Mouse (Mus musculus): ENCODE data around the gene Olfr1395. TPM values are rescaled to one million over a fixed set of nuclear protein-coding genes. Genes with fewer than 3 reads are reported as not detected.

The Olfr1395 gene
- not detected for total RNA-seq (2021)
- long read RNA-seq, experiment 1, result 0 reads
- long read RNA-seq, experiment 2, result 0 reads

GRCm38 (mm10) chr11:49141974-49142373, at the start of gene Olfr1395:
Gene Olfr1395, plus strand, starts transcription at chr11:49142274.
- no peak for DNase-seq
- intact Hi-C loops (cut with DNase I), result no loop called here

- DNase-seq, result no peak
- intact Hi-C loops (cut with DNase I), result no loop called here
These were observed 49.3 kb upstream of the Olfr1395 start for GRCm38 (mm10) chr11:49092786-49093185.

GRCm38 (mm10) chr11:49093861-49094660, 48.0 kb upstream of the Olfr1395 start:
- intact Hi-C loops (cut with DNase I), result no loop called here
- no peak for DNase-seq

GRCm38 (mm10) chr11:49095367-49095766, 46.7 kb upstream of the Olfr1395 start:
- intact Hi-C loops (cut with DNase I), result no loop called here
- no peak for DNase-seq

GRCm38 (mm10) chr11:49100409-49100808, 41.7 kb upstream of the Olfr1395 start:
- intact Hi-C loops (cut with DNase I), result loop anchor here (5.0 kb wide), 1 partner anchor 323 kb away; no protein-coding TSS in a partner anchor
- DNase-seq, result no peak

GRCm38 (mm10) chr11:49101500-49101899, 40.6 kb upstream of the Olfr1395 start:
- DNase-seq, result no peak
- intact Hi-C loops (cut with DNase I), result loop anchor here (5.0 kb wide), 1 partner anchor 324 kb away; no protein-coding TSS in a partner anchor

GRCm38 (mm10) chr11:49103047-49103693, 38.9 kb upstream of the Olfr1395 start:
- intact Hi-C loops (cut with DNase I), result loop anchor here (1.0 to 5.0 kb wide), 2 partner anchors 228 to 326 kb away; no protein-coding TSS in a partner anchor

GRCm38 (mm10) chr11:49105752-49106151, 36.3 kb upstream of the Olfr1395 start:
- intact Hi-C loops (cut with DNase I), result no loop called here
- no peak for DNase-seq

More at GRCm38 (mm10) chr11:49103047-49103693, 38.9 kb upstream of the Olfr1395 start:
- peak; percentile 67 to 83 for DNase-seq

- intact Hi-C loops (cut with DNase I), result no loop called here
These were observed 34.2 kb upstream of the Olfr1395 start for GRCm38 (mm10) chr11:49107650-49108537.

GRCm38 (mm10) chr11:49108833-49109232, 33.2 kb upstream of the Olfr1395 start:
- no peak for DNase-seq
- intact Hi-C loops (cut with DNase I), result no loop called here

More at GRCm38 (mm10) chr11:49107650-49108537, 34.2 kb upstream of the Olfr1395 start:
- DNase-seq, result no peak

- DNase-seq, result no peak
- intact Hi-C loops (cut with DNase I), result no loop called here
These were observed 31.1 kb upstream of the Olfr1395 start for GRCm38 (mm10) chr11:49111000-49111399.

- intact Hi-C loops (cut with DNase I), result no loop called here
- DNase-seq, result no peak
These were observed 29.4 kb upstream of the Olfr1395 start for GRCm38 (mm10) chr11:49112624-49113219.

GRCm38 (mm10) chr11:49114158-49114557, 27.9 kb upstream of the Olfr1395 start:
- intact Hi-C loops (cut with DNase I), result no loop called here
- DNase-seq, result no peak

GRCm38 (mm10) chr11:49114774-49115173, 27.3 kb upstream of the Olfr1395 start, which contains the start of gene Olfr1396:
Gene Olfr1396, minus strand, starts transcription at chr11:49114874.
- intact Hi-C loops (cut with DNase I), result no loop called here
- DNase-seq, result no peak

GRCm38 (mm10) chr11:49119635-49120034, 22.4 kb upstream of the Olfr1395 start:
- intact Hi-C loops (cut with DNase I), result no loop called here
- DNase-seq, result no peak

- intact Hi-C loops (cut with DNase I), result no loop called here
- DNase-seq, result no peak
These were observed 17.9 kb upstream of the Olfr1395 start for GRCm38 (mm10) chr11:49124169-49124568.

GRCm38 (mm10) chr11:49154077-49154476, 12.0 kb downstream of the Olfr1395 start, which contains the start of gene Olfr1394:
Gene Olfr1394, plus strand, starts transcription at chr11:49154377.
- intact Hi-C loops (cut with DNase I), result no loop called here
- no peak for DNase-seq

- intact Hi-C loops (cut with DNase I), result no loop called here
These were observed 15.0 kb downstream of the Olfr1395 start for GRCm38 (mm10) chr11:49156821-49157814.

More at GRCm38 (mm10) chr11:49156821-49157814, 15.0 kb downstream of the Olfr1395 start:
- DNase-seq, result no peak

Data from gastrocnemius, postnatal 36 days (tissue).